Mouse (Mus musculus) G1E (cell line): ENCODE data around the gene Gm10318.

Experiments used
- CTCF ChIP-seq: IDR thresholded peaks from 2 replicates; pipeline ENCODE4 v1.5.1; 2012; ENCODE audit warnings: low read depth, low read length, inconsistent platforms, mixed read lengths
- GATA1 ChIP-seq: IDR thresholded peaks from 2 replicates; pipeline ENCODE4 v1.6.1; 2012; ENCODE audit warnings: borderline replicate concordance, low read length, inconsistent platforms, mixed read lengths
- GATA2 ChIP-seq: IDR thresholded peaks from 2 replicates; pipeline ENCODE4 v1.6.1; 2012; ENCODE audit warnings: low read depth, low read length, inconsistent platforms, borderline replicate concordance
- POLR2AphosphoS5 ChIP-seq: IDR thresholded peaks from 2 replicates; pipeline ENCODE4 v1.6.1; 2012; ENCODE audit warnings: low read depth, low read length, inconsistent platforms; ENCODE audit not compliant: insufficient replicate concordance
- TAL1 ChIP-seq: conservative IDR thresholded peaks from 2 replicates; pipeline ENCODE4 v1.6.1; 2012; ENCODE audit warnings: low read depth, low read length, inconsistent platforms, mixed read lengths

DNA sequence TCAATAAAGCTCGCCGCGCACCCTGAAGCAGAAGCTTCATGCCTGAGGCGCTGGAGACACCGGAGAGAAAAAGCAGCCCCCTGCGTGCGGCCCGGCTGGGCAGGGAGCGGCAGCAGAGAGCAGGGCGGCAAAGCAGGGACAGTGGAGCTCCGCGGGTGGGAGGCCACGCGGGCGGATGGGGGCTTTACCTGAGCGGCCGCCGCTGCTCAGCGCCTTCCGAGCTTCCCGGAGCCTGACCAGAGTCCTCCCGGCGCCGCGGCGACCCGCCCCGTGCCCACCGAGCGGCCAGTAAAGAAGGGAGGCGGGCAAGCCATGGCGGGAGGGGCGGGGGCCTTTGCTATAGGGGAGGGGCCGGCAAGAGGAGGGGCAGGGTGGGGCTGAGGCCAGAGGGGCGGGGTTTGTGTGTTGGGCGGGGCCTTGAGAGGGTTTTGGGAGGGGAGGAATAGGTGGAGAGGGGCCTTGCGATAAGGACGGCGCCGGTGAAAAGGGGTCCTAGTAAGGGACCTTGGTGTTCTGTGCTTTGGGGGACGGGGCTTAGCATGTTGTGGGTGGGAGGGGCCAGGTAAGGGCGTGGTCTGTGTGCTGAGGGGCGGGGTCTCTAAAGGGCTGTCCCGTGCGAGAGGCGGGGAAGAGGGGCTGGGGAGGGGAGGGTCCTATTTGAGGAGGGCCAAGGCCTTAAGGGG, 49.7 kb downstream of the Gm10318 start, which contains the start of gene Lrrc3:
- TF ChIP-seq CTCF (no peak), TAL1 (no peak), GATA1 (no peak), GATA2 (no peak), POLR2AphosphoS5 (no peak)
